Mouse (Mus musculus): ENCODE data around the gene Pagr1b. TPM values are rescaled to one million over a fixed set of nuclear protein-coding genes. Genes with fewer than 3 reads are reported as not detected.

Gene Pagr1b
- polyA plus RNA-seq, 1 experiment from 2014 or later: not detected

DNA sequence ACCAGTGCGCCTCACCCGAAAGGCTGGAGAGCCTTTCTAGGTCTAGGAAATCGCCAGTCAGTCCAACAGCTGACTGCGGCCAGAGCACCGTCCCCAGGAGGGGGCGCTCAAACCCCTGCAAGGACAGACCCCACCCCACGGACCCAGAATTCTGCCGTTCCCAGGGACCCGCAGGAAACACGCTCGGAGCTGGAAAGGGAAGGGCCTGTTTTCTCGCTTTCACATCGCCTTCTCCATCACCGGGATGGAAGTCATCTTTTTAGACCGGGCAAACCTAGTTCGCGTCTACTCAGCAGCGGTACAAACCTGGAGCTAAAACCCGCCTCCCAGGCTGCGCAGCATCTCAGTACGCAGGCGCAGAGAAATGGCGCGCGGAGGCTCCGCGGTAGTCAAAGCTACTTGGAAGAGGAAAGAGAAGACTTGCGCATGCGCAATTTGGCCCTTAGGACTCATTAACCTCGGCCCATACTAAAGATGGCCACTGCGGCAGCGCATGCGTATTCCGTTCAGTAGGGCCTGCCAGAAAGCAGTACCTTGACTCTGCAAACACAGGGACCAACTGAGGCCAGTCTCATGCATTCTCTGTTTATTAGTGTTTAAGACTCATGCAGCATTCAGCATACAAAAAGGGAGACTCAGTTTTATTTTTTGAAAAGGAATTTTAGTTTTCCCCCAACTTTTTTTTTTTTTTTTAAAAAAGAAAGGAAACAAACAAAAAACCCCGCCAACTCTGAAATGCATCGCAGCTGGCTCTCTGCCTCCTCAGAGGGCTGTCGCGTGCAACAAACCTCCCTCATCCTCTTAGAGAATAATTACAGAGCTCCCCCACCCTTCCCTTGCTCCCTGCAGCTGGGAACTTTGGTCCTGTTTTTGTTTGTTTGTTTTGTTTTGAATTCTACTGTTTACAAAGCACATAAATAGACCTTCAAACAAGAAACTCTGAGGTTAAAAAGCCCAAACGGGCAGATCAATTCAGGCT, 976 bp upstream of the Pagr1b start, which contains the start of gene Pagr1a:
Pagr1a (minus strand) TSS at position 382 of the 979 bp plus-strand sequence.
- WGBS: 5% methylated on average over 39 of the region's 39 CpGs
- H3K4me1 ChIP-seq: peaks cover 81% of the 10 kb centered on the region

DNA sequence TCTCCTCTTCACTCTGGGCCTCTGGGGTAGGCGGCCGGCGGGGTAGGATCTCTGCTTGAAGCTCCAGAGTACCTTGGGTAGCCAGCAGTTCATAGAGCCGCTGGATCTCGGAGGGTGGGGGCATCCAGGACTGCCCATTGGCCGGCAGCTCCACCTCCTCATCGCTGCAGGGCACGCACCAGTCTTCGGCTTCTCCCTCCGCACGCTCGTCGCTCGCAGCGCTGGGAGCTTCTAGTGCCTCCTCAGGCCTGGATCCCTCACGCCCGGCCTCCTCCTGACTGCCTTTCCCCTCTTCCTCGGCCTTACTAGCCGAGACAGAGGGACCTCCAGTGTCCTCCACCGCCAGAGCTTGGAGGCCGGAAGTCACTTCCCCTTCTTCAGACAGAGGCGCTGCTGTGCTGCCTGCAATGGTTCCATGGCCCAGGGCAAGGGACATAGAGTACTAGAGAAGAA, 228 bp upstream of the Pagr1b start:
- peak overlapping the region; percentile 97 for H3K27ac ChIP-seq (replicated peaks)
- H3K4me3 ChIP-seq: peak overlapping the region; percentile 89
- H3K27me3 ChIP-seq (replicated peaks; ENCODE audit: low read depth, poor library complexity, severe bottlenecking): no peaks in the 10 kb centered on the region
- H3K4me1 ChIP-seq: peaks cover 77% of the 10 kb centered on the region
- DNase-seq (ENCODE audit: low spot score): no peak
- H3K9me3 ChIP-seq: no peaks in the 10 kb centered on the region
- WGBS: under 1% methylated on average over 22 of the region's 22 CpGs
- H3K36me3 ChIP-seq (replicated peaks): peaks cover 51% of the 10 kb centered on the region

More for the DNA sequence above, 976 bp upstream of the Pagr1b start, which contains the start of gene Pagr1a:
- peak; percentile 98 for DNase-seq (ENCODE audit: low spot score)
- Histone ChIP-seq H3K4me3 (peak within 1 kb of the TSS; percentile 89), H3K27me3 (replicated peaks; ENCODE audit: low read depth, poor library complexity, severe bottlenecking) (no peaks in the 10 kb centered on the region), H3K9me3 (no peaks in the 10 kb centered on the region), H3K36me3 (replicated peaks) (peaks cover 52% of the 10 kb centered on the region), H3K27ac (replicated peaks) (peak within 1 kb of the TSS; percentile 97)

DNA sequence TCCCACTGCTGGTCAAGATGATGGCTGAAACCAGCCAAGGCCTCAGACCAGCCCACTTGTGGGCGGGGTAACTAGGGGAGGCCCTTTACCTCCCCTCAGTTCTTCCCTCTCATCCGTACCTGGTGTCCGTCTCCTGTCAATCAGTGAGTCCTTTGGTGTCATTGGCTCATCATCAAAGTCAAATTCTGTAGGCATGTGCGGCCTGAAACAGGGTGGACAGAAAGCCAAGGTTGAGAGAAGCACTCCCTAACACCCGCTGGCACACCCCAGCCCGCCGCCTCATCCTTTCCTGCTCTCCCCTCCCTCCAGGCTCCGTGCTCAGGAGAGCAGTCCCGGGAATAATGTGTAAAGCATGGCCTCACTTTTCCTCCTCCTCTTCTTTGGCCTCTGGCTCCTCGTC, 203 bp downstream of the Pagr1b start:
- peak overlapping the region; percentile 89 for H3K4me3 ChIP-seq
- peaks cover 53% of the 10 kb centered on the region for H3K36me3 ChIP-seq (replicated peaks)
- no peaks in the 10 kb centered on the region for H3K9me3 ChIP-seq
- peak; percentile 67 for DNase-seq (ENCODE audit: low spot score)
- peak overlapping the region; percentile 97 for H3K27ac ChIP-seq (replicated peaks)
- H3K4me1 ChIP-seq: peaks cover 74% of the 10 kb centered on the region
- WGBS: under 1% methylated on average over 10 of the region's 10 CpGs
- no peaks in the 10 kb centered on the region for H3K27me3 ChIP-seq (replicated peaks; ENCODE audit: low read depth, poor library complexity, severe bottlenecking)

DNA sequence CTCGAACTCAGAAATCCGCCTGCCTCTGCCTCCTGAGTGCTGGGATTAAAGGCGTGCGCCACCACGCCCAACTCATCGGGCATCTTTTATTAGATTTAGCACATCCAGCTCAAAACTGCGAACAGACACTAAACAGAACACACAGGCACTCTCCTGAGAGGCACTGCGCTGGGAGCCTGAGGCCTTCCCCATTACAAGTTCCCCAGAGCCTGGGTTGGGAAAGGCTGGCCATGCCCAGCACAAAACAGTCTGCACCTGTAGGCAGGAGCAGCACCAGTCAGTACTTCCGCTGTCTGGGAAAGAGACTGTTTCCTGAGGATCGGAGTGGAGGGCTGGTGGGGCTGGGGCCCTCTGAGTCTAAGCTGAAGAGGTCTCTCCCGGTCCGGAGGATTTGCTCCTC, 1.3 kb downstream of the Pagr1b start:
- Histone ChIP-seq H3K4me3 (peak overlapping the region; percentile 89), H3K27me3 (replicated peaks; ENCODE audit: low read depth, poor library complexity, severe bottlenecking) (no peaks in the 10 kb centered on the region), H3K4me1 (peaks cover 63% of the 10 kb centered on the region), H3K36me3 (replicated peaks) (peaks cover 57% of the 10 kb centered on the region), H3K27ac (replicated peaks) (peak overlapping the region; percentile 97), H3K9me3 (no peaks in the 10 kb centered on the region)
- no peak for DNase-seq (ENCODE audit: low spot score)
- WGBS: 93% methylated on average over 12 of the region's 12 CpGs

DNA sequence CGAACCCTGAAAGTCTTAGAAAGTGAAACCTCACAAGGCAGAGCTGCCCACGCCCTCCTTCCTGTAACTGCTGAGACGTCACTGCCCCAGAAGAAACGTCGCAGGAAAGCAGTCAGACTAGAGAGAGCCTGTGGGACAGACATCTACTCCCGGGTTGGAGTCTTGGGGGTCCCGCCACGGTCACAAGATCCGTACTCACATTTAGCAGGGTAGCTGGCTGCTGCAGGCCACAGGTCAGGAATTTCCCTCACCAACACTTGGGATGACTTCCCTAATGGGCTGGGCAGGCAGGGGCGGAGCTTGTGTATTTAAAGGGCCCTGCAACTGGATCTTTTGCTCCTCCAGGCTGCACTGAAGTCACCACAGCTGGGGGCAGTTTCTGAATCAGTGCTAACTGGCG, 2.0 kb downstream of the Pagr1b start, which contains the start of gene Mvp:
Mvp (minus strand) TSS at position 302 of the 400 bp plus-strand sequence.
- peak within 1 kb of the TSS; percentile 97 for H3K27ac ChIP-seq (replicated peaks)
- H3K4me1 ChIP-seq: peaks cover 56% of the 10 kb centered on the region
- H3K27me3 ChIP-seq (replicated peaks; ENCODE audit: low read depth, poor library complexity, severe bottlenecking): no peaks in the 10 kb centered on the region
- peaks cover 51% of the 10 kb centered on the region for H3K36me3 ChIP-seq (replicated peaks)
- WGBS: 53% methylated on average over 11 of the region's 11 CpGs
- H3K4me3 ChIP-seq: peak within 1 kb of the TSS; percentile 89
- DNase-seq (ENCODE audit: low spot score): peak; percentile 61
- no peaks in the 10 kb centered on the region for H3K9me3 ChIP-seq

DNA sequence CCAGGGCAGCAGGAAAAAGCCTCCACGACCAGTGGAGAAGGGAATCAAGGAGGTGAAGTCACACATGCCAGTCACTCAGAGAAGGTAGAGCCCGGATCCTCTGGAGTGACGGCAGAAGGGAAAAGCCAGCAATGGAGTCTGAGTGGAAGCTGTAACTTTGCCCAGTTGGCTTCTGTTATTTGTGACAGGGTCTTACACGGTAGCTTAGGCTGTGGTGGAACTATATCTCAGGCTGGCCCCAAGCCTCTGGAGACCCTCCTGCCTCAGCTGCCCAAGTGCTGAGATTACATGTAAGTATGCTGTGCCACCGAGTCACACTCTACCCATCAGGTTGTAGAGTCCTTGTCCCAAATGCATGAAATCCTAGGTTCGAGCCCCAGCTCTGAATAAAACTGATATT, 2.9 kb downstream of the Pagr1b start:
- peaks cover 47% of the 10 kb centered on the region for H3K4me1 ChIP-seq
- H3K27ac ChIP-seq (replicated peaks): no peak overlapping the region
- H3K27me3 ChIP-seq (replicated peaks; ENCODE audit: low read depth, poor library complexity, severe bottlenecking): no peaks in the 10 kb centered on the region
- no peaks in the 10 kb centered on the region for H3K9me3 ChIP-seq
- 0 out of 2 replicates have a peak overlapping the region, but pooled peaks have one; percentile 89 for H3K4me3 ChIP-seq
- peaks cover 51% of the 10 kb centered on the region for H3K36me3 ChIP-seq (replicated peaks)
- no peak for DNase-seq (ENCODE audit: low spot score)
- WGBS: 96% methylated on average over 6 of the region's 6 CpGs

DNA sequence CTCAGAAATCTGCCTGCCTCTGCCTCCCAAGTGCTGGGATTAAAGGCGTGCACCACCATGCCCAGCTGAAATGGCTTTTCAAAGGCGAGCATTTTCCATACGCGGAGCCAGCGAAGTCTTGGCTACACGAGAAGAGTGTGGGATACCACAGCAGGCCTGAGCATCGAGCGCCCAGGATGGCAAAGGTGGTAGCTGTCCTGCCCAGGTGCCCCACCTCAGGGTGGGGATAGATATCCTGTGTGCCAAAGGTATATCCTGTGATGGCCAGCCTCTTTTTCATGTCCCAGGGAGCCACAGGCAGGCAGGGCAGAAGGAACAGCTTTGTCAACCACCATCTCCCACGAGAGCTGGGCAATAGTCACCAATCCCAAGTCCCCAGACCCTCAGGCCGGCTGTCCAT, 3.4 kb downstream of the Pagr1b start:
- 95% methylated on average over 10 of the region's 10 CpGs for WGBS
- Histone ChIP-seq H3K36me3 (replicated peaks) (peaks cover 51% of the 10 kb centered on the region), H3K4me3 (0 out of 2 replicates have a peak overlapping the region, but pooled peaks have one; percentile 6), H3K9me3 (no peaks in the 10 kb centered on the region), H3K27ac (replicated peaks) (no peak overlapping the region), H3K27me3 (replicated peaks; ENCODE audit: low read depth, poor library complexity, severe bottlenecking) (no peaks in the 10 kb centered on the region), H3K4me1 (peaks cover 41% of the 10 kb centered on the region)
- no peak for DNase-seq (ENCODE audit: low spot score)

DNA sequence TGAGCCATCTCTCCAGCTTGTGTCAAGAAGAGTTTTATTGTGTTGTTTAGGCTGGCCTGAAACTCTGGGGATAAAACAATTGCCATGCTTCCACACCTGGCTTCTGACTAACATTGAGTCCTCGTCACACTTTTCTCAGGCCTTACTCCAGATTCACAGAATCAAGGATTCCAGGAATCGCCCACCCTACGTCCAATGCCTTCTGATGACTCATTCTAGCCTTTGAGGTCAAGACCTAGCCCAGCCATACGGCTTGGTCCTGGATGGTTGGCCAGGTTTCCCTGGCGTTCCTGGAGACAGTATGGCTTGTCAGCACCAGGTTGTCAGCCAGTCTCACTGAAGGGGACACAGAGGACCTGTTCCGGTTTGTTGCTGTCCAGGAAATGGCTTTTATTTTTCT, 3.9 kb downstream of the Pagr1b start:
- no peaks in the 10 kb centered on the region for H3K9me3 ChIP-seq
- no peak overlapping the region for H3K27ac ChIP-seq (replicated peaks)
- 90% methylated on average over 6 of the region's 6 CpGs for WGBS
- H3K36me3 ChIP-seq (replicated peaks): peaks cover 51% of the 10 kb centered on the region
- DNase-seq (ENCODE audit: low spot score): no peak
- H3K4me3 ChIP-seq: no peak overlapping the region
- no peaks in the 10 kb centered on the region for H3K27me3 ChIP-seq (replicated peaks; ENCODE audit: low read depth, poor library complexity, severe bottlenecking)
- peaks cover 36% of the 10 kb centered on the region for H3K4me1 ChIP-seq

DNA sequence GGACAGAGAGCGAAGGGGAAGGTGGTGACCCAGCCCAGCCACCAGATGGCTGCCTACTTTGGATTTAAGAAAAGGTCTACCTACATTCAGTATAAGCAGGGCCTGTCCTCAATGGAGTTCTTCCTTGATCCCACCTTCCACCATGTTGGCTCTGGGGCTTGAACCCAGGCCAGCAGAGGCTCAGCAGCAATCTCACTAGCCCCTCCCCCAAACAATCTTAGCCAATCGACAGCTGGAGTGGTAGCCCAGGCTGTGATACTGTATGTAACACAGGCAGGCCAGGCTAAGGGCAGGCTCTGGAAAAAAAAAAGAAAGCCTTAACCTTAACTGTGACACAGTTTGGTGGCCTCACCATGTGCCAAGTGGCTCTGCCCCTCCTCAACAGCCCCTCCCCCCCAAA, 4.6 kb downstream of the Pagr1b start:
- Histone ChIP-seq H3K36me3 (replicated peaks) (peaks cover 51% of the 10 kb centered on the region), H3K27ac (replicated peaks) (no peak overlapping the region), H3K9me3 (no peaks in the 10 kb centered on the region), H3K4me1 (peaks cover 32% of the 10 kb centered on the region), H3K27me3 (replicated peaks; ENCODE audit: low read depth, poor library complexity, severe bottlenecking) (no peaks in the 10 kb centered on the region), H3K4me3 (no peak overlapping the region)
- DNase-seq (ENCODE audit: low spot score): no peak
- 78% methylated on average over 2 of the region's 2 CpGs for WGBS

DNA sequence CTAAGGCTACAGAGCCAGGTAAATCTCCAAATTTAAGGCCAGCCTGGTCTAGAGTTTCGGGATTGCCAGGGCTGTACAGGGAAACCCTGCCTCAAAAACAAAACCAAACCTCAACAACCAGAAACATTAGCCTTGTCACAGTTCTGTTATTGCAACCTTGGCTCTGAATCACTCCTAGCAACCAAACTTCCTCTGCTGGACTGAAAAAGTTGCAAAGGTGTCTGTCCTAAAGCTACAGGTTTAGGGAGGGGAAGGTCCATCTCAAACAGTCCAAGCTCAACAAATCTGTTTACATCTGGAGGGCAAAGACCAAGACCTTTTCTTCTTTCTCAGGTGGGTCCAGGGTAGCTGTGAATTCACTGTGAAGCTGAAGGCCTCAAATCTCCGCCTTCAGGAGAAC, 5.2 kb downstream of the Pagr1b start:
- Histone ChIP-seq H3K36me3 (replicated peaks) (peaks cover 51% of the 10 kb centered on the region), H3K4me3 (no peak overlapping the region), H3K4me1 (peaks cover 26% of the 10 kb centered on the region), H3K27me3 (replicated peaks; ENCODE audit: low read depth, poor library complexity, severe bottlenecking) (no peaks in the 10 kb centered on the region), H3K27ac (replicated peaks) (no peak overlapping the region), H3K9me3 (no peaks in the 10 kb centered on the region)
- DNase-seq (ENCODE audit: low spot score): no peak
- WGBS: 90% methylated on average over 2 of the region's 2 CpGs

DNA sequence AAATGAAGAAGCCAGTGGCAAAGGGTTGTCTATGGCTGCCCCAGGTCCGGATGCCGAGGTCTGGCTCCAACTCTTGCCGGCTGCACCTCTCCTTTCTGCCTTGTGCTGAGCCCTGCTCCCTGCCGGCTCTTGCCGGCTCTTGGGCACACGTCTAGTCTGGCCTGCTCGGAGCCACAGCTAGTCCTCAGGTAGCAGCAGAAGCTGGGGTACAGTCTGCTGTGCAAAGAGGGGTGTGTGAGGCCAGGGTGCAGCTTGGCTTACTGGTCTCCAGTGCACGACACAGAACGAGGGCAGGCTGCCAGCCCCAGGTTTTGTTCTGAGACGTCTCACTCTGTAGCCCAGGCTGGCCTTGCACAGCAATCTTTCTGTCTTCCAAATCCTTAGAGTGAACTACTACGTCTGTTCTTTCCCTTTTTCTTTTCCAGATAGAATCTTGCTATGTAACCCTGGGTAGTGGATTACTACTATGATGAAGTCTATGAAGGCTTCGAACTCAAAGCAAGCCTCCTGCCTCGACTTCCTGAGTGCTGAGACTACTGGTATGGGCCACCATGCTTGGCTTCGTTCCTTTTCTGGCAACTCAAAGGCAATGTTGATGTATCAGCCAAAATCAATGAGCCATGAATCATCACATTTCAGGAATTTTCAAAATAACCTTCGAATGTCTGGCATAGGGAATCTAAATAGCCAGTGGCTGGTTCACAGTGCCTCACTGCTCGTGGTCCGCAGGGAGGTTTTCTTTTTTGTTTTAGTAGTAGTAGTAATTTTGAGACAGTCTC, 6.8 kb downstream of the Pagr1b start:
- WGBS: 87% methylated on average over 17 of the region's 17 CpGs
- Histone ChIP-seq H3K27me3 (replicated peaks; ENCODE audit: low read depth, poor library complexity, severe bottlenecking) (no peaks in the 10 kb centered on the region), H3K27ac (replicated peaks) (peak overlapping the region; percentile 64; the same call in 1 of the 2 replicates)

More for the DNA sequence above, 6.8 kb downstream of the Pagr1b start:
- peaks cover 10% of the 10 kb centered on the region for H3K4me1 ChIP-seq
- no peaks in the 10 kb centered on the region for H3K9me3 ChIP-seq
- DNase-seq (ENCODE audit: low spot score): no peak
- H3K4me3 ChIP-seq: no peak overlapping the region
- H3K36me3 ChIP-seq (replicated peaks): peaks cover 36% of the 10 kb centered on the region

Data from embryonic facial prominence, embryonic 10.5 days (tissue).